Mouse (Mus musculus): ENCODE measurements at regions not wholly inside any gene's neighbourhood (a gene's known extent, or its start where the extent isn't known, plus 50 kb on each side); places are given as distances from the start of the nearest gene placed in this dataset.

DNA sequence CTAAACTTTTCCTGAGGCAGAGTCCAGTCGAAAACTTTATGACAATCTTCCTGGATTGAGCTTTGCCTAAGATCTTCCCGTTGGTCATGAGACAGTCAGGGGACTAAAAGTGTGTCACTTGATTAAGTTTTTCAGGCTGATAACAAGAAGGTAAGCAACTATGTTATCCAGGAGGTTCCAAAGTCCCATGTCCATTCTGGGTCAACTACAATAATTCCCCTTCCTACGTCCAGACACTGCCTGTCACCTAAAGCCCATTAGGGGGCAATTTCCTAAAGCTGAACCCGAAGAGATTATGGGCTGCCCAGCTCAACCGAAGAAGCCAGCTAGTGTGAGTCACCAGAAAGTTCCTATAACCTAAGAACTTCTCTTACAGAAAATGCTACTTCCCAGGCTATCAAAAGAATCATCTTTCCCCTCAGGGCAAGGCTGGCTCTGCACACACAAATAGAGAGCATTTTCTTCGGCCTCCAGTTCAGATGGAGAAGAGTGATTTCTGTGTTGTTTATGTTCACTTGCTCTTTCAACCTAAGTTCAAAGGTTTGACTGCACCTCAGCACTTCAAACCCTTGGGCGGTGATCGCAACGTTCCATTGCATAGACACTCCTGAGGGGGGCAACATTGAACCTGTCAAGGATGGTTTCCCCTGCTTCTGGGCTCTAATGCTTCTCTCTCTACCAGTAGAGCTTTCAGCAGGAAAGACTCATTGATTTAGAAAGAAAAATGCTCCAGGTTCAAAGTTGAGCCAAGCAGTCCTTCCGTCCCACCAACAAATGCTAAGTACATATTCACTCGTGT lies 171.7 kb downstream of the Nrip1 start:
- H3K27ac ChIP-seq (ENCODE audit: insufficient read depth, low read depth, low read length), result peak overlapping the region; percentile 79
- H3K36me3 ChIP-seq (ENCODE audit: control insufficient read depth, insufficient read depth, low read length), result no peaks in the 10 kb centered on the region
- no peak for TF ChIP-seq POLR2A (IDR thresholded peaks at IDR 0.05; ENCODE audit: low read depth, low read length)
- peak; percentile 52; the same call in 1 of the 2 replicates for TF ChIP-seq CTCF (IDR thresholded peaks at IDR 0.05; ENCODE audit: extremely low read depth, insufficient read length, insufficient replicate concordance, low read depth, low read length)
- no peaks in the 10 kb centered on the region for H3K27me3 ChIP-seq (ENCODE audit: control insufficient read depth, insufficient read depth, low read length)
- H3K4me3 ChIP-seq (ENCODE audit: low read depth, low read length), result no peak overlapping the region
- WGBS, result 14% methylated on average over 11 of the region's 11 CpGs
- peaks cover 7% of the 10 kb centered on the region; the same call in 1 of the 2 replicates for H3K4me1 ChIP-seq (ENCODE audit: control insufficient read depth, insufficient read depth, insufficient read length, low read length)

DNA sequence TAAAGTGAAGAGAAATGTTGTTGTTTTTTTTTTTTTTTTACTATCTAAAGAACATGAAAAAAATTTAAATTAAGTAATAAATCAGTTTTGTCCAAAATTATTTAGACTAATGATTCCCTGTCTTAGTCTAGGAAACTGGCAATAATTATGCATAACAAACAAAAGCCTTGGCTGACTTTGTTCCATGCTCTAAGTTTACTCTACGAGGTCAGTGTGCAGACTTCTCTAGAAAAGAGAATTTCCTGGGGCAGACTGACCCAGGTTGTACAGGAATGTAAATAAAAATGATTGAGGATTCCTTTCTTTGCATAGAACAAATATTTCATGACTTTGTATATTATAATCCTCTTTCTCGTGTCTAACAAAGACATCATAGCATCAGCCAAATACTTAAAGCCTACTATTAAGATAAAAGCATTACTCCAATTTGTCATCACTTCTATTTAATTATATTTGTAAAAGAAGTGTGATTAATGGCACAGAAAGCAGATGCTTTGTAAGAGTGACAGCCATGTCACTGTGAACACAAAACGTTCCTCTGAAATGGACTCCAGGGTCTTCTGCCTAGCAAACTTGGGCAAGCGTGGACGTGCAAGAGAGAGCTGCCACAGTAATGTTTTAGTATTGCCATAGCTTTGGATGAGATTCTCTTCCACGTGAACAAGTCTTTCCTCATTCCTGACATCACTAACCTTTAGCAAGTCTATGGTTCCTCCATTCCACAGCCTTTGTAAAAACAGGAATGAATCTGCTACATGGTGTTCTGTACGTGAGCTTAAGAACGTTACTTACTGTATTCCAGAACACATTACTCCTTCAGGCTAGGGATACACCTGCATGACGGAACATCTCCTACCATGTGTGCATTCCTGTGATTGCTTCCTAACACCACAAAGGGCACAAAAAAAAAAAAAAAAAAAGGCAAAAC lies 172.6 kb downstream of the Nrip1 start:
- peaks cover 7% of the 10 kb centered on the region; the same call in 1 of the 2 replicates for H3K4me1 ChIP-seq (ENCODE audit: control insufficient read depth, insufficient read depth, insufficient read length, low read length)
- no peaks in the 10 kb centered on the region for H3K36me3 ChIP-seq (ENCODE audit: control insufficient read depth, insufficient read depth, low read length)
- H3K4me3 ChIP-seq (ENCODE audit: low read depth, low read length), result no peak overlapping the region
- WGBS, result 59% methylated on average over 9 of the region's 9 CpGs
- H3K27ac ChIP-seq (ENCODE audit: insufficient read depth, low read depth, low read length), result peak overlapping the region; percentile 60; the same call in 1 of the 2 replicates
- no peaks in the 10 kb centered on the region for H3K27me3 ChIP-seq (ENCODE audit: control insufficient read depth, insufficient read depth, low read length)
- TF ChIP-seq CTCF (IDR thresholded peaks at IDR 0.05; ENCODE audit: extremely low read depth, insufficient read length, insufficient replicate concordance, low read depth, low read length) (no peak), POLR2A (IDR thresholded peaks at IDR 0.05; ENCODE audit: low read depth, low read length) (no peak)

DNA sequence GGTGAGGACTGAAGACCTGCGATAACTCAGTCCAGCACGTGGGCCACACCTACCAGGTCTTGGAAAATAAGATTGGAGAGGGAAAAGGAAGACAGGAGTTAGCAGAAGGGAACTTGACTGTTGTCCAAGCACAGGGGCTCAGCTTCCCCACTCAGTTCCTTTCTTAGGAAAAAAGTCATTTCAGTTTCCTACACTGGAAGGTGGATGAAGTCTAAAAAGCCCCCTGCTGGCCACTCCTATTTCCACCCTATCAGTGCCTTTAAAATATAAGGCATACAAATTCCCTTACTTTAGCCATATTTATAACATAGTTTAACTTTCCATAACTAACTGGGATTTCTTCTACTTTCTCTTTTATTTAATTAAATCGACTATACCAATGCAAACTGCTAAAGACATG lies 173.4 kb downstream of the Nrip1 start:
- H3K4me1 ChIP-seq (ENCODE audit: control insufficient read depth, insufficient read depth, insufficient read length, low read length), result peaks cover 7% of the 10 kb centered on the region; the same call in 1 of the 2 replicates
- WGBS, result 80% methylated on average over 3 of the region's 3 CpGs
- no peak for TF ChIP-seq POLR2A (IDR thresholded peaks at IDR 0.05; ENCODE audit: low read depth, low read length)
- no peak for TF ChIP-seq CTCF (IDR thresholded peaks at IDR 0.05; ENCODE audit: extremely low read depth, insufficient read length, insufficient replicate concordance, low read depth, low read length)

DNA sequence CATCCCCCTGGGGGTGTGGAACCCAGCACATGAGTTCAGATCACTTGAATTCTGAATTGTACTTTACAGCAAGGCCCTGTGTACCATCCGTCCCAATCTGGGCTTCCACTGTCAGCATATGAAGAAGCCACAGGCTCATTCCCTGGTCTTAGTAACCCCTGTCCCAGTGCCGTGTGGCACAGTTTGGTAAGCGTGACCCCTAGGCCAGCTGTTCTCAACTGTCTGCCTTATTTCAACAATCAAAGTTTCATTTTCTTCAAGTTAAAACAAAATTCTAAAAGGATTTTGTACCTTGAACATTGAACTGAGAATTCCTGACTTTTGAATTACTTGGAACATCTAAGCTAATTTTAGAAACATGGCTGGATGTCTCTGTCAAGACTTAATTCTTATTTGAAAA lies 174.6 kb downstream of the Nrip1 start:
- H3K4me1 ChIP-seq (ENCODE audit: control insufficient read depth, insufficient read depth, insufficient read length, low read length), result peaks cover 7% of the 10 kb centered on the region; the same call in 1 of the 2 replicates
- H3K36me3 ChIP-seq (ENCODE audit: control insufficient read depth, insufficient read depth, low read length), result no peaks in the 10 kb centered on the region
- no peaks in the 10 kb centered on the region for H3K27me3 ChIP-seq (ENCODE audit: control insufficient read depth, insufficient read depth, low read length)
- TF ChIP-seq POLR2A (IDR thresholded peaks at IDR 0.05; ENCODE audit: low read depth, low read length) (no peak), CTCF (IDR thresholded peaks at IDR 0.05; ENCODE audit: extremely low read depth, insufficient read length, insufficient replicate concordance, low read depth, low read length) (no peak)
- no peak overlapping the region for H3K4me3 ChIP-seq (ENCODE audit: low read depth, low read length)
- WGBS, result 92% methylated on average over 3 of the region's 3 CpGs
- no peak overlapping the region for H3K27ac ChIP-seq (ENCODE audit: insufficient read depth, low read depth, low read length)

More for the DNA sequence above, 173.4 kb downstream of the Nrip1 start:
- no peaks in the 10 kb centered on the region for H3K36me3 ChIP-seq (ENCODE audit: control insufficient read depth, insufficient read depth, low read length)
- no peak overlapping the region for H3K4me3 ChIP-seq (ENCODE audit: low read depth, low read length)
- no peak overlapping the region for H3K27ac ChIP-seq (ENCODE audit: insufficient read depth, low read depth, low read length)
- H3K27me3 ChIP-seq (ENCODE audit: control insufficient read depth, insufficient read depth, low read length), result no peaks in the 10 kb centered on the region

DNA sequence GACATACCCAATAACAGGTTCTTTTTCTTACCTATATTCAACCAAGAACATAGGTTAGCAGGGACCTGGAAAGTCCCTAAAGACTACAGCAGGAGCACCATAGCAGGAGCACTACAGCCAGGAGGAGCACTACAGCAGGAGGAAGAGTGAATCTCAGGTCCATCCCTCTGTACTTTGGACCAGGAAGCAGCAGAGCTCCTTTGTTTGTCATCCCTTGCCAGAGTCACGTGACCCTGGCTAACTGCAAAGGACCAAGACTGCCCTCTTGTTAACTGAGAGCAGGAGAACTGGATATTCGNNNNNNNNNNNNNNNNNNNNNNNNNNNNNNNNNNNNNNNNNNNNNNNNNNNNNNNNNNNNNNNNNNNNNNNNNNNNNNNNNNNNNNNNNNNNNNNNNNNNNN lies 172.2 kb upstream of the Samsn1 start:
- H3K4me1 ChIP-seq (ENCODE audit: control insufficient read depth, insufficient read depth, insufficient read length, low read length), result no peaks in the 10 kb centered on the region
- H3K4me3 ChIP-seq (ENCODE audit: low read depth, low read length), result no peak overlapping the region
- H3K27me3 ChIP-seq (ENCODE audit: control insufficient read depth, insufficient read depth, low read length), result no peaks in the 10 kb centered on the region
- H3K27ac ChIP-seq (ENCODE audit: insufficient read depth, low read depth, low read length), result no peak overlapping the region
- 29% methylated on average over 2 of the region's 2 CpGs for WGBS
- H3K36me3 ChIP-seq (ENCODE audit: control insufficient read depth, insufficient read depth, low read length), result no peaks in the 10 kb centered on the region
- TF ChIP-seq POLR2A (IDR thresholded peaks at IDR 0.05; ENCODE audit: low read depth, low read length) (no peak), CTCF (IDR thresholded peaks at IDR 0.05; ENCODE audit: extremely low read depth, insufficient read length, insufficient replicate concordance, low read depth, low read length) (peak; percentile 13; the same call in 1 of the 2 replicates)

DNA sequence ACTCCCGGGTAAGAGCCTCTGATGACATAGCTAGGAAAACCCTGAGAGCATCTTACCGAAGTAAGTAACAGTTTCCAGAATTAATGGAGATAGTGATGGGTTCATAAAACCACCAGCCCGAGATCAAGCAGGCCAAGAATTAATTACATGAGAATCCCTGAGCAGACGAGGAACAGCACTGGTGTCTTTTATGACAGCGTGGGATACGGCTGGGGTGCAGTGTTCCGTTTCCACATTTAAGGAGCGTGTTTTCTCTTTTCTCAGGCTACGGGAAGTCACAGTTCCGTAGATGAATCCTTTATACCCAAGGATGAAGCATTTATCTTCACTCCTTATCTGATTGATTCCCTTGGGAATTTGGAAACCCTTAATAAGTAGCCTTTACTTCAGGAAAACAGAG lies 169.1 kb upstream of the Samsn1 start:
- no peak for TF ChIP-seq POLR2A (IDR thresholded peaks at IDR 0.05; ENCODE audit: low read depth, low read length)
- TF ChIP-seq CTCF (IDR thresholded peaks at IDR 0.05; ENCODE audit: extremely low read depth, insufficient read length, insufficient replicate concordance, low read depth, low read length), result no peak
- 97% methylated on average over 10 of the region's 10 CpGs for WGBS
- Histone ChIP-seq H3K4me1 (ENCODE audit: control insufficient read depth, insufficient read depth, insufficient read length, low read length) (no peaks in the 10 kb centered on the region), H3K27me3 (ENCODE audit: control insufficient read depth, insufficient read depth, low read length) (no peaks in the 10 kb centered on the region), H3K36me3 (ENCODE audit: control insufficient read depth, insufficient read depth, low read length) (no peaks in the 10 kb centered on the region), H3K27ac (ENCODE audit: insufficient read depth, low read depth, low read length) (no peak overlapping the region), H3K4me3 (ENCODE audit: low read depth, low read length) (no peak overlapping the region)

DNA sequence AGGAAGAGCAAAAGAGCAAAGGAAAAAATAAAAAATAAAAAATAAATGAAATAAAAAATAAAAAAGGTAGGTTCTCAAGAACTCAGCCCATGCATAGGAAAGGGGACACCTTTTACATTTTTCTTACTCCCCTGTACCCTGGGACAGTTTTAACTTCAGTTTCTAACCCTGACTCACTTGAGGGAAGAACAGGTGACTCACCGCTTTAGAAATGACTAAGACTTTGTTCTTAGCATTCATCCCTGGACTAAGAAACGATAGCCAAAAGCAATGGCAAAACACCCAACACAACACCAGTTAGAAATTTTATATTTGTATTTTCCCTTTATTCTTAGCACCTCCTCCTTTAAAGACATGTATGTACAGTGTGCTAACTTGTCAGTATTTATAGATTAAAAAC lies 161.5 kb upstream of the Samsn1 start:
- no peak overlapping the region for H3K27ac ChIP-seq (ENCODE audit: insufficient read depth, low read depth, low read length)
- no peak for TF ChIP-seq POLR2A (IDR thresholded peaks at IDR 0.05; ENCODE audit: low read depth, low read length)
- no peak for TF ChIP-seq CTCF (IDR thresholded peaks at IDR 0.05; ENCODE audit: extremely low read depth, insufficient read length, insufficient replicate concordance, low read depth, low read length)
- WGBS, result 75% methylated on average over 2 of the region's 2 CpGs
- H3K4me1 ChIP-seq (ENCODE audit: control insufficient read depth, insufficient read depth, insufficient read length, low read length), result no peaks in the 10 kb centered on the region
- H3K27me3 ChIP-seq (ENCODE audit: control insufficient read depth, insufficient read depth, low read length), result no peaks in the 10 kb centered on the region
- no peak overlapping the region for H3K4me3 ChIP-seq (ENCODE audit: low read depth, low read length)
- no peaks in the 10 kb centered on the region for H3K36me3 ChIP-seq (ENCODE audit: control insufficient read depth, insufficient read depth, low read length)
